Mouse (Mus musculus) embryo, embryonic 11.5 days (tissue): ENCODE measurements around the gene 4933406M09Rik.
A peak's percentile ranks its signal among the peaks of the same experiment; 100 is the strongest.

Experiments
- DNase-seq: peaks from one replicate; pipeline ENCODE4 v3.0.0-alpha.2; 2012; ENCODE audit warnings: low read depth, low spot score

4933406M09Rik gene

GRCm38 (mm10) chr1:134381051-134381450, 4.7 kb upstream of the 4933406M09Rik start:
- no peak for DNase-seq

- no peak for DNase-seq
These were observed 3.7 kb upstream of the 4933406M09Rik start for GRCm38 (mm10) chr1:134381795-134382625.

GRCm38 (mm10) chr1:134384581-134384980, 1.2 kb upstream of the 4933406M09Rik start:
- no peak for DNase-seq

GRCm38 (mm10) chr1:134385176-134385575, 564 bp upstream of the 4933406M09Rik start:
- DNase-seq: no peak

- no peak for DNase-seq
These were observed 8.1 kb downstream of the 4933406M09Rik start for GRCm38 (mm10) chr1:134393827-134394226.

GRCm38 (mm10) chr1:134398210-134398609, 12.5 kb downstream of the 4933406M09Rik start:
- no peak for DNase-seq

- no peak for DNase-seq
These were observed 14.0 kb downstream of the 4933406M09Rik start for GRCm38 (mm10) chr1:134399735-134400134.

GRCm38 (mm10) chr1:134405509-134406413, 20.0 kb downstream of the 4933406M09Rik start, which contains the start of gene Cyb5r1:
Gene Cyb5r1, plus strand, starts transcription at chr1:134405559.
- peak; percentile 63 for DNase-seq

- DNase-seq: no peak
These were observed 20.7 kb downstream of the 4933406M09Rik start for GRCm38 (mm10) chr1:134406414-134406771.

GRCm38 (mm10) chr1:134408080-134408479, 22.3 kb downstream of the 4933406M09Rik start:
- DNase-seq: no peak

GRCm38 (mm10) chr1:134411706-134412629, 26.2 kb downstream of the 4933406M09Rik start:
- DNase-seq: no peak

GRCm38 (mm10) chr1:134414038-134414437, 28.3 kb downstream of the 4933406M09Rik start:
- DNase-seq: no peak

GRCm38 (mm10) chr1:134414501-134415167, 28.9 kb downstream of the 4933406M09Rik start:
- DNase-seq: no peak

- DNase-seq: peak; percentile 93
These were observed 29.6 kb downstream of the 4933406M09Rik start, which contains the start of gene Adipor1 for GRCm38 (mm10) chr1:134415168-134415831. Gene Adipor1, plus strand, starts transcription at chr1:134415378.

GRCm38 (mm10) chr1:134418414-134418975, 32.8 kb downstream of the 4933406M09Rik start:
- no peak for DNase-seq

GRCm38 (mm10) chr1:134419176-134419575, 33.4 kb downstream of the 4933406M09Rik start:
- no peak for DNase-seq

GRCm38 (mm10) chr1:134419751-134420458, 34.2 kb downstream of the 4933406M09Rik start:
- no peak for DNase-seq

- DNase-seq: no peak
These were observed 38.2 kb downstream of the 4933406M09Rik start for GRCm38 (mm10) chr1:134423911-134424310.

GRCm38 (mm10) chr1:134426289-134426688, 40.5 kb downstream of the 4933406M09Rik start:
- no peak for DNase-seq
